Mouse (Mus musculus): Measurements from ENCODE around the gene Sez6l.

DNA sequence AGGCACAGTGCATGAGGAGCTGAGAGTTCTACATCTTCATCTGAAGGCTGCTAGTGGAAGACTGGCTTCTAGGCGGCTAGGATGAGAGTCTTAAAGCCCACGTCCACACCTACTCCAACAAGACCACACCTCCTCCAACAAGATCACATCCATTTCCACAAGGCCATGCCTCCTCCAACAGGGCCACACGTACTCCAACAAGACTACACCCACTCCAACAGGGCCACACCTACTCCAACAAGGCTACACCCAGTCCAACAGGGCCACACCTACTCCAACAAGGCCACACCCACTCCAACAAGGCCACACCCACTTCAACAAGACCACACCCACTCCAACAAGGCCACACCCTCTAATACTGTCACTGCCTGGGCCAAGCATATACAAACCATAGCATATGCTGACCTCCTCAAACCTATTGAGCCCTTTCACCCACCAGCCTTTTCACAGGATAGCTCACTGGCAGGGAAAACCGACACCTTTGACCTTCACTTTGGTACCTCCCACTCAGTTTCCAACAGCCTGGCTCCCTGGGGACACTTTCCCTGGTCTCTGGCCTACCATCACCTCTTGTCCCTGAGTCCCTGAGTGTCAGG is 107.9 kb downstream of the Sez6l start:
- TF ChIP-seq POLR2A (IDR thresholded peaks at IDR 0.05; ENCODE audit: borderline replicate concordance, extremely low read depth, insufficient read depth, insufficient read length, poor library complexity, severe bottlenecking) (no peak), CTCF (IDR thresholded peaks at IDR 0.05; ENCODE audit: borderline replicate concordance, extremely low read depth, insufficient read depth, insufficient read length) (no peak)
